Comparison of ENCODE assay signal across 28 mouse cellular contexts in the genomic region with DNA sequence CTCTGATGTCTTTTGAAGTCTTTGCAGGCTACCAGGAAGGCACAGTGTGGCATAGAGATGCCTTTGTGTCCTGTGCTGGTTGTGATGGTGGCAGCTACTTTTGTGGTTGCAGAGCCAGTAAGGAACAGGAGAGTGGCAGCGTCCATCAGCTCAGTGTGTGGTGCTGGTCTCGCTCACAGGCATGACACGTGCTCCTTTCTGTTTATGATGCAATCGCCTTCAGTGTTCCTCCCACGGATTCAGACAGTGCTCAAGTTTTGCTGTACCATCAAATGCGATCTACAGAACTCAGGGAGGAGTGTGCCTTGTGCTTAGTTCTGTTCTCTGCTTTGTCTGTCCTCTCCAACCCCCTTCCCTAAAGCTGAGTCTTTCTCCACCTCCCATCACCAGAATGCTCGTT.
DNase-seq lines count a peak whose midpoint lies in the region; ATAC-seq and TF ChIP-seq lines count a peak whose summit lies in the region.
"Had no signal": no experiment of that assay in that cellular context is flagged by ENCODE, and none has a peak within 500 bp of the region (broad histone marks: within the 10 kb centered on the region; RNA-seq: fewer than 3 reads in every experiment).

No protein-coding gene starts in this region.

- TF ChIP-seq RAD21 in CH12.LX (IDR thresholded peaks at IDR 0.05; ENCODE audit: low read depth, low read length), result no peak

- no peaks in the 10 kb centered on the region for H3K36me3 ChIP-seq in megakaryocyte, embryonic 14.5 days (replicated peaks; ENCODE audit: low read length)
- H3K36me3 ChIP-seq in CH12.LX (replicated peaks in 1 of 2; ENCODE audit: control insufficient read depth in 1 of 2, insufficient read depth in 1 of 2, low read length in 1 of 2) (no peaks in the 10 kb centered on the region), myocyte (ENCODE audit: control insufficient read depth, insufficient read depth) (no peaks in the 10 kb centered on the region)
- H3K36me3 ChIP-seq: forebrain, embryonic 10.5 days; G1E; heart, embryonic 12.5 days; heart, embryonic 15.5 days; hindbrain, embryonic 10.5 days had no signal

- TF ChIP-seq CTCF in CH12.LX (conservative IDR thresholded peaks at IDR 0.05 in 1 of 2, IDR thresholded peaks at IDR 0.05 in 1 of 2; ENCODE audit: low read depth in 2 of 2, low read length in 2 of 2), result no peak

- no peaks in the 10 kb centered on the region for H3K79me2 ChIP-seq in CH12.LX (replicated peaks; ENCODE audit: control insufficient read depth, extremely low read depth, insufficient read depth, poor library complexity, severe bottlenecking)
- H3K79me2 ChIP-seq in myocyte (ENCODE audit: control insufficient read depth, insufficient read depth), result no peaks in the 10 kb centered on the region

- H3K4me1 ChIP-seq in megakaryocyte, embryonic 14.5 days, result no peaks in the 10 kb centered on the region
- peaks cover 4% of the 10 kb centered on the region in 2 experiments; a peak in 2 of 4 replicates for H3K4me1 ChIP-seq in CH12.LX (ENCODE audit: control insufficient read depth in 1 of 2, insufficient read depth in 2 of 2)

- ATAC-seq in frontal cortex, adult (ENCODE audit: low TSS enrichment), result peak; percentile 31; the same call in 1 of the 2 replicates
- ATAC-seq in megakaryocyte, adult 5-6 weeks (ENCODE audit: poor library complexity, severe bottlenecking), result no peak
- ATAC-seq: forebrain, embryonic 13.5 days; forebrain, embryonic 16.5 days; hindbrain, postnatal 0 days; inflammation-experienced regulatory T-cells, adult 6 months had no signal

- peak overlapping the region; percentile 31; the same call in 1 of the 2 replicates for H3K4me2 ChIP-seq in CH12.LX (ENCODE audit: insufficient read depth, low read depth, poor library complexity, severe bottlenecking)
- peak overlapping the region; percentile 53 for H3K4me2 ChIP-seq in myocyte (ENCODE audit: low read depth)
- H3K4me2 ChIP-seq: forebrain, embryonic 13.5 days; heart, embryonic 12.5 days; heart, embryonic 15.5 days; hindbrain, embryonic 14.5 days had no signal

- dilution Hi-C loops in CH12.LX (cut with MboI; ENCODE audit: extremely low pct_ligation_motif_present, extremely low pct_unique_long_range_greater_than_20kb, low sequenced_read_pairs), result no loop called here

- in situ Hi-C loops in CH12.LX (cut with MboI; ENCODE audit: low pct_ligation_motif_present, low pct_unique_long_range_greater_than_20kb, low sequenced_read_pairs), result no loop called here

- no peaks in the 10 kb centered on the region for H3K27me3 ChIP-seq in megakaryocyte, embryonic 14.5 days (replicated peaks)
- H3K27me3 ChIP-seq in CH12.LX (replicated peaks), result no peaks in the 10 kb centered on the region
- H3K27me3 ChIP-seq in myocyte (ENCODE audit: control insufficient read depth, insufficient read depth, insufficient read length), result no peaks in the 10 kb centered on the region
- H3K27me3 ChIP-seq: forebrain, embryonic 13.5 days; heart, embryonic 12.5 days; heart, embryonic 15.5 days had no signal

- no peak overlapping the region for H3K27ac ChIP-seq in CH12.LX (ENCODE audit: insufficient read depth, low read depth)
- H3K27ac ChIP-seq: forebrain, embryonic 10.5 days; forebrain, embryonic 13.5 days; heart, embryonic 15.5 days; hindbrain, embryonic 10.5 days; hindbrain, embryonic 14.5 days; hindbrain, postnatal 0 days had no signal

- no peak overlapping the region for H3ac ChIP-seq in myocyte (ENCODE audit: control insufficient read depth, insufficient read length)

- H3K4me3 ChIP-seq in megakaryocyte, embryonic 14.5 days (replicated peaks), result peak overlapping the region; percentile 48
- H3K4me3 ChIP-seq in CH12.LX (replicated peaks in 1 of 3; ENCODE audit: low read depth in 2 of 3, low read length in 2 of 3, poor library complexity in 1 of 3) (no peak overlapping the region), myocyte (peak overlapping the region; percentile 10)
- H3K4me3 ChIP-seq: forebrain, embryonic 10.5 days; forebrain, embryonic 13.5 days; heart, embryonic 12.5 days; heart, embryonic 15.5 days; hindbrain, embryonic 10.5 days had no signal

- DNase-seq in frontal cortex, postnatal 14 days (ENCODE audit: low spot score in 2 of 2), result no peak
- peak; percentile 5 for DNase-seq in CH12.LX (ENCODE audit: extremely low read depth)
- no peak for DNase-seq in ovary, postnatal 36 days (ENCODE audit: low spot score)
- no peak for DNase-seq in cerebellum, adult 9-10 months
- DNase-seq: adrenal gland, adult 2 months; adrenal gland, postnatal 14 days; B cell, adult 2 months; cerebellum, adult 11-12 months; cerebellum, adult 8-10 months; cerebellum, postnatal 14 days; gastrocnemius, postnatal 25 days; heart, adult 18-20 months; heart, postnatal 10 days; heart, postnatal 36 days had no signal

- no peak for TF ChIP-seq EP300 in CH12.LX (IDR thresholded peaks at IDR 0.05; ENCODE audit: low read length)

- no peaks in the 10 kb centered on the region for H3K9me3 ChIP-seq in megakaryocyte, embryonic 14.5 days
- no peaks in the 10 kb centered on the region for H3K9me3 ChIP-seq in CH12.LX (replicated peaks; ENCODE audit: low read length)
- H3K9me3 ChIP-seq: forebrain, embryonic 10.5 days; forebrain, embryonic 13.5 days; heart, embryonic 12.5 days; heart, embryonic 15.5 days; hindbrain, embryonic 10.5 days had no signal

- TF ChIP-seq POLR2A in CH12.LX (IDR thresholded peaks at IDR 0.05; ENCODE audit: low read depth, low read length) (no peak), myocyte (IDR thresholded peaks at IDR 0.05; ENCODE audit: insufficient read length, low read depth) (no peak)

- 0 out of 2 replicates have a peak overlapping the region, but pooled peaks have one; percentile 31 for H3K9ac ChIP-seq in CH12.LX (ENCODE audit: insufficient read depth, low read depth)
- H3K9ac ChIP-seq: forebrain, embryonic 13.5 days; heart, embryonic 12.5 days; heart, embryonic 15.5 days; hindbrain, embryonic 14.5 days had no signal

TF ChIP-seq in CH12.LX, 34 proteins besides CTCF, POLR2A, EP300 and RAD21:
- TF ChIP-seq MAFK (IDR thresholded peaks at IDR 0.05; ENCODE audit: insufficient replicate concordance, low read length) (no peak), ZC3H11A (IDR thresholded peaks at IDR 0.05; ENCODE audit: low read depth, low read length) (no peak), MAX (IDR thresholded peaks at IDR 0.05; ENCODE audit: low read length) (peak; percentile 72; the same call in 1 of the 2 replicates), BHLHE40 (IDR thresholded peaks at IDR 0.05; ENCODE audit: low read depth, low read length) (peak; percentile 56; the same call in 1 of the 2 replicates), MYC (IDR thresholded peaks at IDR 0.05; ENCODE audit: low read depth, low read length) (peak; percentile 74; the same call in 1 of the 2 replicates), TBP (conservative IDR thresholded peaks at IDR 0.05; ENCODE audit: low read depth, low read length) (no peak), MEF2A (IDR thresholded peaks at IDR 0.05; ENCODE audit: borderline replicate concordance, low read depth, low read length) (no peak), JUND (conservative IDR thresholded peaks at IDR 0.05; ENCODE audit: low read depth, low read length) (no peak), RCOR1 (conservative IDR thresholded peaks at IDR 0.05; ENCODE audit: low read depth, low read length) (no peak)

TF ChIP-seq in myocyte, 11 proteins besides CTCF, POLR2A, EP300 and RAD21:
- TF ChIP-seq E2F4 (IDR thresholded peaks at IDR 0.05; ENCODE audit: insufficient read depth) (no peak), MAX (IDR thresholded peaks at IDR 0.05; ENCODE audit: low read depth) (peak; percentile 57), CEBPB (IDR thresholded peaks at IDR 0.05; ENCODE audit: insufficient read depth, poor library complexity, severe bottlenecking) (0 out of 2 replicates have a peak, but pooled peaks have one; percentile 50), TCF12 (IDR thresholded peaks at IDR 0.05; ENCODE audit: insufficient read depth, poor library complexity, severe bottlenecking) (no peak)

Comparison
In these comparisons a context has a peak if more than half of its experiments do, and no peak if none do; other contexts are left out.
1. H3K4me3 ChIP-seq: peak in megakaryocyte, embryonic 14.5 days (single experiment) and myocyte (single experiment); none in CH12.LX (0 of 3).